Mouse (Mus musculus) heart, postnatal 10 days (tissue): ENCODE results near the gene Cpeb4. TPM values are rescaled to one million over a fixed set of nuclear protein-coding genes. Genes with fewer than 3 reads are reported as not detected.

Source experiments
- DNase-seq, 2 experiments: peaks; one replicate each; pipeline ENCODE4 v3.0.0; 2021
- intact Hi-C: fragments of 180-260 bp; cut with DNase I; formaldehyde crosslinking; loops from one replicate; pipeline ENCODE4 v1.15.1; 2025
- total RNA-seq, 2 experiments: library from RNA; stranded (reverse); gene quantifications; 2 replicates each; pipeline ENCODE4 v1.2.3; 2021

Cpeb4 gene
- 10 to 100 TPM; 68.0 to 72.2 TPM for total RNA-seq

- DNase-seq, result no peak
- intact Hi-C loops, result loop anchor here (1.0 to 10.0 kb wide), 6 partner anchors 29 to 1293 kb away; partner anchors contain the start of gene Npm1
These were observed at the start of gene Cpeb4 for GRCm38 (mm10) chr11:31871911-31872310. Gene Cpeb4 (plus strand): TSS chr11:31872211.

- intact Hi-C loops, result no loop called here
- peak in 1 of 2 experiments; percentile 29 for DNase-seq
These were observed 49.5 kb upstream of the Cpeb4 start for GRCm38 (mm10) chr11:31822556-31822955.

GRCm38 (mm10) chr11:31823513-31823912, 48.5 kb upstream of the Cpeb4 start:
- DNase-seq, result no peak
- intact Hi-C loops, result no loop called here

GRCm38 (mm10) chr11:31824504-31825166, 47.4 kb upstream of the Cpeb4 start:
- DNase-seq, result peak; percentile 20 to 46
- intact Hi-C loops, result no loop called here

GRCm38 (mm10) chr11:31828011-31828770, 43.8 kb upstream of the Cpeb4 start:
- DNase-seq, result peak; percentile 18 to 47
- intact Hi-C loops, result no loop called here

- intact Hi-C loops, result no loop called here
- DNase-seq, result no peak
These were observed 43.3 kb upstream of the Cpeb4 start for GRCm38 (mm10) chr11:31828771-31829072.

- DNase-seq, result no peak
- intact Hi-C loops, result no loop called here
These were observed 41.5 kb upstream of the Cpeb4 start for GRCm38 (mm10) chr11:31830213-31831151.

GRCm38 (mm10) chr11:31831451-31831850, 40.6 kb upstream of the Cpeb4 start:
- DNase-seq, result no peak
- intact Hi-C loops, result no loop called here

GRCm38 (mm10) chr11:31831983-31832382, 40.0 kb upstream of the Cpeb4 start:
- intact Hi-C loops, result no loop called here
- DNase-seq, result no peak

- peak in 1 of 2 experiments; percentile 26 for DNase-seq
- intact Hi-C loops, result no loop called here
These were observed 39.5 kb upstream of the Cpeb4 start for GRCm38 (mm10) chr11:31832439-31832980.

GRCm38 (mm10) chr11:31833506-31833905, 38.5 kb upstream of the Cpeb4 start:
- DNase-seq, result no peak
- intact Hi-C loops, result no loop called here

- DNase-seq, result no peak
- intact Hi-C loops, result no loop called here
These were observed 36.7 kb upstream of the Cpeb4 start for GRCm38 (mm10) chr11:31835352-31835751.

- intact Hi-C loops, result no loop called here
- DNase-seq, result no peak
These were observed 34.8 kb upstream of the Cpeb4 start for GRCm38 (mm10) chr11:31837243-31837642.

GRCm38 (mm10) chr11:31837753-31838152, 34.3 kb upstream of the Cpeb4 start:
- intact Hi-C loops, result no loop called here
- no peak for DNase-seq

GRCm38 (mm10) chr11:31838442-31839083, 33.4 kb upstream of the Cpeb4 start:
- intact Hi-C loops, result no loop called here
- peak; percentile 80 to 85 for DNase-seq

- peak in 1 of 2 experiments; percentile 51 for DNase-seq
- intact Hi-C loops, result no loop called here
These were observed 32.9 kb upstream of the Cpeb4 start for GRCm38 (mm10) chr11:31839084-31839460.

- DNase-seq, result no peak
- intact Hi-C loops, result no loop called here
These were observed 29.6 kb upstream of the Cpeb4 start for GRCm38 (mm10) chr11:31842171-31842959.

- DNase-seq, result no peak
- intact Hi-C loops, result no loop called here
These were observed 28.7 kb upstream of the Cpeb4 start for GRCm38 (mm10) chr11:31843177-31843833.

- intact Hi-C loops, result no loop called here
- DNase-seq, result no peak
These were observed 28.2 kb upstream of the Cpeb4 start for GRCm38 (mm10) chr11:31843834-31844188.
